8 mouse cellular contexts compared by ENCODE assay signal in the genomic region with DNA sequence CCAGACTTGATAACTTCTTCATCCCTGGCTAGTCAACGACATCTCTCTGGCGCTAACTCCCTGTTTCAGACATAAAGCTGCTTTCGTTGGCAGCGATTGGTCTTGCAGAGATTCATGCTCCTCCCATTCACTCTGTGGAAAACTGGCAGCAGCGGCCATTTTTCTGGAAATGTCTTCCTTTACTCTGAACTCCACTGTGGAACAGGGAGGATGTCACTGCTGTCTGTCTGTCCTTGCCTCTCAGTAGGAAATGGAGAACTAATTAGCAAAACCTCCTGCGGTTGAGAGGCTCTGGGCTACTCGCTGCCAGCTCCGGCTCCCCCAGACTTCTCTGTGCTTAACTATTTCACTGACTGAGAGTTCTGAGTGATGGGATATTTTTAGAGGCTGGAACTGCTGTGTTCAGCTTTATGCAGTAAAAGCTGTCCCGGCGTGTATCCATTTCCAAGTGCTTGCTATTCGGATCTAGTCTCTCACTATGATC. TPM values are rescaled to one million over a fixed set of nuclear protein-coding genes. Genes with fewer than 3 reads are reported as not detected.
DNase-seq lines count a peak whose midpoint lies in the region; ATAC-seq and TF ChIP-seq lines count a peak whose summit lies in the region.
"Had no signal": no experiment of that assay in that cellular context is flagged by ENCODE, and none has a peak within 500 bp of the region (broad histone marks: within the 10 kb centered on the region; RNA-seq: fewer than 3 reads in every experiment).

No protein-coding gene starts in this region.

- H3K27ac ChIP-seq in forebrain, postnatal 0 days (ENCODE audit: low read depth, low read length) = peak overlapping the region; percentile 86
- H3K27ac ChIP-seq in hindbrain, embryonic 16.5 days (ENCODE audit: low read depth, low read length) = peak overlapping the region; percentile 90
- no peak overlapping the region for H3K27ac ChIP-seq in liver, embryonic 16.5 days (ENCODE audit: low read length)

- WGBS in forebrain, postnatal 0 days = 6% methylated on average over 11 of the region's 11 CpGs
- 9% methylated on average over 11 of the region's 11 CpGs for WGBS in hindbrain, embryonic 16.5 days
- WGBS in liver, embryonic 16.5 days (ENCODE audit: insufficient replicate concordance) = 24% methylated on average over 11 of the region's 11 CpGs

- H3K9me3 ChIP-seq in forebrain, postnatal 0 days (ENCODE audit: low read length) = no peaks in the 10 kb centered on the region
- H3K9me3 ChIP-seq in hindbrain, embryonic 16.5 days (ENCODE audit: control insufficient read depth, low read length) = no peaks in the 10 kb centered on the region
- no peaks in the 10 kb centered on the region for H3K9me3 ChIP-seq in liver, embryonic 16.5 days (replicated peaks; ENCODE audit: control insufficient read depth, low read length)

- ATAC-seq in forebrain, postnatal 0 days = peak; percentile 81
- ATAC-seq in hindbrain, embryonic 16.5 days = peak; percentile 64
- no peak for ATAC-seq in liver, embryonic 16.5 days (ENCODE audit: low read depth)

- peak overlapping the region; percentile 30 for H3K4me3 ChIP-seq in forebrain, postnatal 0 days (ENCODE audit: low read depth, low read length)
- peak overlapping the region; percentile 39 for H3K4me3 ChIP-seq in hindbrain, embryonic 16.5 days (ENCODE audit: low read length)
- H3K4me3 ChIP-seq in liver, embryonic 16.5 days (ENCODE audit: low read depth, low read length) = no peak overlapping the region
- H3K4me3 ChIP-seq: megakaryocyte, embryonic 14.5 days had no signal

- peak; percentile 22 for DNase-seq in NIH3T3 (ENCODE audit: low read depth)
- DNase-seq in cerebellum, adult 11 months = peak; percentile 31
- DNase-seq in forebrain, postnatal 0 days = peak; percentile 91
- DNase-seq in retina, postnatal 1 day = peak; percentile 71
- DNase-seq in spleen, postnatal 10 days (ENCODE audit: low spot score in 2 of 2) = no peak

- H3K4me2 ChIP-seq in forebrain, postnatal 0 days (ENCODE audit: low read depth) = peak overlapping the region; percentile 48
- H3K4me2 ChIP-seq in hindbrain, embryonic 16.5 days (ENCODE audit: low read length) = peak overlapping the region; percentile 55
- H3K4me2 ChIP-seq in liver, embryonic 16.5 days (ENCODE audit: low read depth, low read length) = peak overlapping the region; percentile 10; the same call in 1 of the 2 replicates

- peaks cover 20% of the 10 kb centered on the region for H3K4me1 ChIP-seq in forebrain, postnatal 0 days (ENCODE audit: insufficient read depth)
- peaks cover 22% of the 10 kb centered on the region for H3K4me1 ChIP-seq in hindbrain, embryonic 16.5 days (ENCODE audit: control insufficient read depth, insufficient read depth, low read depth, low read length)
- peaks cover 1% of the 10 kb centered on the region for H3K4me1 ChIP-seq in liver, embryonic 16.5 days (ENCODE audit: control insufficient read depth, low read depth, low read length)

- no peak for TF ChIP-seq CTCF in forebrain, postnatal 0 days (IDR thresholded peaks at IDR 0.05; ENCODE audit: low read depth)

- peak overlapping the region; percentile 50 for H3K9ac ChIP-seq in forebrain, postnatal 0 days
- H3K9ac ChIP-seq in hindbrain, embryonic 16.5 days (ENCODE audit: low read depth, low read length) = peak overlapping the region; percentile 65
- no peak overlapping the region for H3K9ac ChIP-seq in liver, embryonic 16.5 days (ENCODE audit: low read depth, low read length)

- H3K27me3 ChIP-seq in forebrain, postnatal 0 days (ENCODE audit: insufficient read depth, low read length) = no peaks in the 10 kb centered on the region
- H3K27me3 ChIP-seq in hindbrain, embryonic 16.5 days (replicated peaks; ENCODE audit: control insufficient read depth, insufficient read depth, low read length) = no peaks in the 10 kb centered on the region
- H3K27me3 ChIP-seq in liver, embryonic 16.5 days (ENCODE audit: control insufficient read depth, insufficient read depth, low read depth, low read length) = no peaks in the 10 kb centered on the region; the same call in 1 of the 2 replicates

- no peaks in the 10 kb centered on the region for H3K36me3 ChIP-seq in forebrain, postnatal 0 days (ENCODE audit: insufficient read depth)
- H3K36me3 ChIP-seq in hindbrain, embryonic 16.5 days (ENCODE audit: control insufficient read depth, insufficient read depth, low read length) = no peaks in the 10 kb centered on the region
- no peaks in the 10 kb centered on the region for H3K36me3 ChIP-seq in liver, embryonic 16.5 days (ENCODE audit: control insufficient read depth, insufficient read depth)

RNA-seq across cellular contexts. Expression of a gene that starts 2.1 kb away (rescaled TPM):
- 1.9 TPM in 1 of 2 replicates, not detected in the other for total RNA-seq in forebrain, postnatal 0 days (2014; rRNA removed)
- polyA plus RNA-seq in forebrain, postnatal 0 days (2015; fragmentation: Nextera tagmentation; extraction: Ambion mirVana) = 0.18 and 0.21 TPM in 2 replicates
- polyA plus RNA-seq in hindbrain, embryonic 16.5 days (2015; fragmentation: Nextera tagmentation; extraction: Ambion mirVana) = 0.61 and 0.69 TPM in 2 replicates
- polyA plus RNA-seq in liver, embryonic 16.5 days (2015; fragmentation: Nextera tagmentation; extraction: Ambion mirVana) = not detected in 2 replicates

RNA-seq across cellular contexts. Expression of a gene that starts 31.9 kb away (rescaled TPM):
- 7.6 and 8.2 TPM in 2 replicates for total RNA-seq in forebrain, postnatal 0 days (2014; rRNA removed)
- 3.0 and 3.7 TPM in 2 replicates for polyA plus RNA-seq in forebrain, postnatal 0 days (2015; fragmentation: Nextera tagmentation; extraction: Ambion mirVana)
- polyA plus RNA-seq in hindbrain, embryonic 16.5 days (2015; fragmentation: Nextera tagmentation; extraction: Ambion mirVana) = 6.8 and 7.2 TPM in 2 replicates
- 4.0 and 4.6 TPM in 2 replicates for polyA plus RNA-seq in liver, embryonic 16.5 days (2015; fragmentation: Nextera tagmentation; extraction: Ambion mirVana)

RNA-seq across cellular contexts. Expression of a gene that starts 32.0 kb away (rescaled TPM):
- total RNA-seq in forebrain, postnatal 0 days (2014; rRNA removed) = 25.8 and 26.1 TPM in 2 replicates
- 43.1 and 47.3 TPM in 2 replicates for polyA plus RNA-seq in forebrain, postnatal 0 days (2015; fragmentation: Nextera tagmentation; extraction: Ambion mirVana)
- 28.3 and 34.2 TPM in 2 replicates for polyA plus RNA-seq in hindbrain, embryonic 16.5 days (2015; fragmentation: Nextera tagmentation; extraction: Ambion mirVana)
- polyA plus RNA-seq in liver, embryonic 16.5 days (2015; fragmentation: Nextera tagmentation; extraction: Ambion mirVana) = 0.58 TPM in 2 replicates

Comparison
In these comparisons a context has a peak if more than half of its experiments do, and no peak if none do; other contexts are left out.
1. DNase-seq: peak in NIH3T3 (single experiment), cerebellum, adult 11 months (single experiment), forebrain, postnatal 0 days (single experiment) and retina, postnatal 1 day (single experiment); none in spleen, postnatal 10 days (0 of 2).
2. RNA of a gene that starts 32.0 kb away (polyA plus RNA-seq): 43.1 to 47.3 TPM in forebrain, postnatal 0 days and 28.3 to 34.2 TPM in hindbrain, embryonic 16.5 days; 0.58 TPM in liver, embryonic 16.5 days; every median in the first group is over 10 times any median in the second.
3. Peak in every context shown above with its lines, with median percentiles within 50 percentile points of each other: H3K4me2 ChIP-seq.